Mouse (Mus musculus) splenic B cell, adult 2 months (primary cell): ENCODE data around the gene Tmem186.
A peak's percentile ranks its signal among the peaks of the same experiment; 100 is the strongest.

Experiments
- DNase-seq: peaks from one replicate; pipeline ENCODE4 v3.0.0-alpha.2; 2011; ENCODE audit warnings: low read depth, low spot score
- H3K27me3 ChIP-seq: 2 replicates; pipeline ENCODE4 v1.6.1; 2012; ENCODE audit warnings: mild to moderate bottlenecking, low read length, moderate library complexity, mixed read lengths; ENCODE audit not compliant: control insufficient read depth, poor library complexity, insufficient read depth, severe bottlenecking
- H3K36me3 ChIP-seq: 2 replicates; pipeline ENCODE4 v1.6.1; 2012; ENCODE audit warnings: mild to moderate bottlenecking, low read length, moderate library complexity, mixed read lengths; ENCODE audit not compliant: control insufficient read depth, poor library complexity, insufficient read depth, severe bottlenecking

Tmem186 gene

GRCm38 (mm10) chr16:8672350-8672687, 34.8 kb upstream of the Tmem186 start:
- H3K36me3 ChIP-seq: no peaks in the 10 kb centered on the region
- DNase-seq: no peak
- no peaks in the 10 kb centered on the region for H3K27me3 ChIP-seq

- H3K36me3 ChIP-seq: no peaks in the 10 kb centered on the region
- DNase-seq: peak; percentile 95
- H3K27me3 ChIP-seq: no peaks in the 10 kb centered on the region
These were observed 34.2 kb upstream of the Tmem186 start, which contains the start of gene Carhsp1 for GRCm38 (mm10) chr16:8671551-8672349. Gene Carhsp1, minus strand, starts transcription at chr16:8672155.

GRCm38 (mm10) chr16:8670041-8671035, 32.8 kb upstream of the Tmem186 start:
- Histone ChIP-seq H3K36me3 (no peaks in the 10 kb centered on the region), H3K27me3 (no peaks in the 10 kb centered on the region)
- no peak for DNase-seq

- Histone ChIP-seq H3K27me3 (no peaks in the 10 kb centered on the region), H3K36me3 (no peaks in the 10 kb centered on the region)
- no peak for DNase-seq
These were observed 31.9 kb upstream of the Tmem186 start for GRCm38 (mm10) chr16:8669432-8669831.

- Histone ChIP-seq H3K36me3 (no peaks in the 10 kb centered on the region), H3K27me3 (no peaks in the 10 kb centered on the region)
- no peak for DNase-seq
These were observed 30.9 kb upstream of the Tmem186 start for GRCm38 (mm10) chr16:8668386-8668785.

- Histone ChIP-seq H3K27me3 (no peaks in the 10 kb centered on the region), H3K36me3 (no peaks in the 10 kb centered on the region)
- DNase-seq: no peak
These were observed 30.3 kb upstream of the Tmem186 start for GRCm38 (mm10) chr16:8667814-8668213.

- no peak for DNase-seq
These were observed 29.7 kb upstream of the Tmem186 start for GRCm38 (mm10) chr16:8667261-8667660.

GRCm38 (mm10) chr16:8666452-8666851, 28.9 kb upstream of the Tmem186 start:
- no peak for DNase-seq
- H3K36me3 ChIP-seq: no peaks in the 10 kb centered on the region
- no peaks in the 10 kb centered on the region for H3K27me3 ChIP-seq

More at GRCm38 (mm10) chr16:8667261-8667660, 29.7 kb upstream of the Tmem186 start:
- no peaks in the 10 kb centered on the region for H3K27me3 ChIP-seq
- H3K36me3 ChIP-seq: no peaks in the 10 kb centered on the region

GRCm38 (mm10) chr16:8665367-8665766, 27.9 kb upstream of the Tmem186 start:
- no peaks in the 10 kb centered on the region for H3K27me3 ChIP-seq
- H3K36me3 ChIP-seq: no peaks in the 10 kb centered on the region
- no peak for DNase-seq

- Histone ChIP-seq H3K27me3 (no peaks in the 10 kb centered on the region), H3K36me3 (peaks cover 5% of the 10 kb centered on the region)
- no peak for DNase-seq
These were observed 26.4 kb upstream of the Tmem186 start for GRCm38 (mm10) chr16:8663606-8664539.

- no peak for DNase-seq
- Histone ChIP-seq H3K27me3 (no peaks in the 10 kb centered on the region), H3K36me3 (peaks cover 7% of the 10 kb centered on the region)
These were observed 25.5 kb upstream of the Tmem186 start for GRCm38 (mm10) chr16:8663022-8663421.

GRCm38 (mm10) chr16:8658764-8659163, 21.3 kb upstream of the Tmem186 start:
- no peak for DNase-seq
- Histone ChIP-seq H3K27me3 (no peaks in the 10 kb centered on the region), H3K36me3 (peaks cover 7% of the 10 kb centered on the region)

GRCm38 (mm10) chr16:8658349-8658748, 20.8 kb upstream of the Tmem186 start:
- no peaks in the 10 kb centered on the region for H3K27me3 ChIP-seq
- DNase-seq: no peak
- peaks cover 7% of the 10 kb centered on the region for H3K36me3 ChIP-seq

GRCm38 (mm10) chr16:8656256-8656655, 18.7 kb upstream of the Tmem186 start:
- H3K27me3 ChIP-seq: no peaks in the 10 kb centered on the region
- no peak for DNase-seq

More at GRCm38 (mm10) chr16:8656256-8656655, 18.7 kb upstream of the Tmem186 start:
- H3K36me3 ChIP-seq: peaks cover 7% of the 10 kb centered on the region
